Mouse (Mus musculus): ENCODE data around the gene Nadsyn1.
A peak's percentile ranks its signal among the peaks of the same experiment; 100 is the strongest.

Nadsyn1 gene

DNA sequence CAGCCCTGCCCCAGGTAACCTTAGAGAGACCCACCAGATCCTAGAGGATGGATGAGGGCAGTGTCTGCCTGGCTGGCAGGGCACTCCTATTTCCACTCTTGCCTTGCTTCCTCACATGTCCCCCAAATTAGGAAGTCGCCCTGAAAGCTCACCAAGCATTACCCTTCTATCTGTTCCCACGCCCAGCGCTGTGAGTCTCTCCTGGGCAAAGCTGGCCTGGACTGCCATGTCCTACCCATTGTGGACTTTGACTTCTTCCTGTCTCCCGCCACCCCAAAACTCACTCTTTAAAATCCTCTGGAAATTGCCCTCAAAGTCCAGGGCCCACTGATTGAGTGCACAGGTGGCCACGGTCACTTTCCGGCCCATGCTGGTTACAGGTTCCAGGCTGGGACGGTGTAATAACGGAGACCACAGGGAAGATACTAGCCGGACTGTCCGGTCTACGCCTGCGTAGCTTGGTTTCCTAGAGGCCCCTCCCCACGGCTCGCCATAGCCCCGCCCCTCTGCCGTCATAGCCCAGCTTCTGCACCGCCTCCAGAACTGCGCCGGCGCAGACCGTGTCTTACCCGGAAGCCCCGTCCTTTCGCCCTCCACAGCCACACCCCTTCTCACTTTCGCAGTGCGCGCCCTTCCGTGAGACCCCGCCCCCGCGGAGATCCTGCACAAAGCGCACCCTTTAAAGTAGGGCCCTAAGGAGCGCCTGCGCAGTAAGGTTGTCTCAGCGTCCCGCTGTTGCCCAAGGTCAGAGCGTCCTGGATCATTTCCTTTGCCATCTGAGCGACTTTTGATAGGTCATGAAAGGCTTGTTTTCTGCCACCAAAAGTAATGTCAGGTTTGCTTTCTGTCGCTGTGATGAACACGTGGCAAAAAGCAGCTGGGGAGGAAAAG is at the start of gene Nadsyn1, which contains the start of gene Dhcr7:
Nadsyn1 (minus strand) TSS at position 475 of the 891 bp plus-strand sequence.
Dhcr7 (plus strand) TSS at position 771 of the 891 bp plus-strand sequence.
- peak; percentile 98 for DNase-seq (ENCODE audit: extremely low spot score, low spot score)

- DNase-seq (ENCODE audit: extremely low spot score, low spot score), result no peak
These were observed 46.2 kb upstream of the Nadsyn1 start for GRCm38 (mm10) chr7:143868874-143869273.

GRCm38 (mm10) chr7:143866538-143866937 is 43.9 kb upstream of the Nadsyn1 start, which contains the start of gene Gm498:
Gm498 (plus strand) TSS chr7:143866838.
- DNase-seq (ENCODE audit: extremely low spot score, low spot score), result no peak

DNA sequence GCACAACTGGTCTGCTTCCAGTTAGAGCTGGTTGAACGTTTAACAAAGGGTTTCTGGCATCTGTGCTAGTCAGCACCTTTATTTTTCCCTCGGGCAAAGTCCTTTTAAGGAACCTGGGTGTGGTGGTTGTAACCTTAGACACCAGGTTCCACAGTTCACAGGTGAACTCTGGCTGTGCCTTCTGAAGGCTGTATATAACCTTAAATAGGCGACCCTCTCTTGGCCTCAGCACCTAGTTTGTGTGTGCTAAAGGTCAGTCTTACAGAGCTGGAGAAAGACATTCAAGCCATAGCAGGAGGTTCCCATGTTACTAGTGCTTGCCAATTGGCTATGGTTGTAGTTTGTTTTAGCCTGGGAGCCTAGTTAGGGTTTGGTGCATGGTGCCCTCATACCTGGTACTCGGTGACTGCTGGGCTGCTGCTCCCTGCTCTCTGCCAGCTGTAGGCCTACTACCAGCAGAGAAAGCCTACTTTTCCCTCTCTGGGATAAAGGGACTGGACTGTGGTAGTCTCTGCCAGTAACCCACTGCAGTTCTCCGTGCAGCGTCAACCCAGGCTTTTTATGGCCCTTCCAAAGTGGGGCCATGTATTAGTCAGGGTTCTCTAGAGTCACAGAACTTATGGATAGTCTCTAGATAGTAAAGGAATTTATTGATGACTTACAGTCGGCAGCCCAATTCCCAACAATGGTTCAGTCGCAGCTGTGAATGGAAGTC is 26.3 kb upstream of the Nadsyn1 start:
- DNase-seq (ENCODE audit: extremely low spot score, low spot score), result no peak

- DNase-seq (ENCODE audit: extremely low spot score, low spot score), result no peak
These were observed 25.6 kb upstream of the Nadsyn1 start for GRCm38 (mm10) chr7:143848127-143848767.

DNA sequence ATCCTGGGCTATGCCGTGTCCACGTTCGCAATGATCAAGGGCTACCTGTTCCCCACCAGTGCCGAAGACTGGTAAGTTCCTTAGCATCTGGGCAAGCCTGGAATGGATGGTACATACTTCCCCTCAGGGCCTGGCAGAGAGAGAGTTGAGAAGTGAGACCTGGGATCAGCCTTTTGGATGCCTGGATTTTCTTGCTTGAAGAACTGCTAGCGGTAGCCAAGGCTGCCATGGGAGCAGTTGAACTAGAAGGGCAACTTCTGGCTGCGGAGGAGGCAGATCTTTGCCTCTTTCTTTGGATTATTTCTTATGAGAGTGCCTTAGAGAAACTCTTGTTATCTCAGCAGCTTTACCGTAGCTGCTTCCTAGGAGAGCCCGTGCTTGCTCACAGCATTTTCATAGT is 18.7 kb upstream of the Nadsyn1 start:
- no peak for DNase-seq (ENCODE audit: extremely low spot score, low spot score)

- no peak for DNase-seq (ENCODE audit: extremely low spot score, low spot score)
These were observed 17.5 kb upstream of the Nadsyn1 start for GRCm38 (mm10) chr7:143840121-143840520.

- DNase-seq (ENCODE audit: extremely low spot score, low spot score), result no peak
These were observed 15.2 kb upstream of the Nadsyn1 start for GRCm38 (mm10) chr7:143837705-143838358.

DNA sequence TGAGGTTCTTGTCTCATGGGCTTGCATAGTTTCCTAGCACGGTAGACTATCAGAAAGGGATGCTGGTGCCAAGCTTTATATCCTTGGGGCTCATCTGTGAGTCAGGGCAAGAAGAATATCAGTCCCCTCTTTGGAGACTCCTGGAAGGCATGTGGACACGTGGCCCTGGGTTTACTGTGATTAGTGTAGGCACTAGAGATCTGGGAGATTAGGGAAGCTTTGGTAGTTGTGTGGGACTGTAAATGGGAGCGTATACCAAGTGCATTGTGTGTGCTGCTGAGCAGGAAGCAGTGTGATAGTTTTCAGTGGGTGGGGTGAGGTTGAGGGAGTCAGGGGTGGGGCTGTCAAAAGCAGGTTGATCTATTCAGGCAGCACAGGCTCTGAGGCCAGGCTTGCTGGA is 12.3 kb upstream of the Nadsyn1 start:
- DNase-seq (ENCODE audit: extremely low spot score, low spot score), result no peak

GRCm38 (mm10) chr7:143834316-143834715 is 11.7 kb upstream of the Nadsyn1 start:
- no peak for DNase-seq (ENCODE audit: extremely low spot score, low spot score)

DNA sequence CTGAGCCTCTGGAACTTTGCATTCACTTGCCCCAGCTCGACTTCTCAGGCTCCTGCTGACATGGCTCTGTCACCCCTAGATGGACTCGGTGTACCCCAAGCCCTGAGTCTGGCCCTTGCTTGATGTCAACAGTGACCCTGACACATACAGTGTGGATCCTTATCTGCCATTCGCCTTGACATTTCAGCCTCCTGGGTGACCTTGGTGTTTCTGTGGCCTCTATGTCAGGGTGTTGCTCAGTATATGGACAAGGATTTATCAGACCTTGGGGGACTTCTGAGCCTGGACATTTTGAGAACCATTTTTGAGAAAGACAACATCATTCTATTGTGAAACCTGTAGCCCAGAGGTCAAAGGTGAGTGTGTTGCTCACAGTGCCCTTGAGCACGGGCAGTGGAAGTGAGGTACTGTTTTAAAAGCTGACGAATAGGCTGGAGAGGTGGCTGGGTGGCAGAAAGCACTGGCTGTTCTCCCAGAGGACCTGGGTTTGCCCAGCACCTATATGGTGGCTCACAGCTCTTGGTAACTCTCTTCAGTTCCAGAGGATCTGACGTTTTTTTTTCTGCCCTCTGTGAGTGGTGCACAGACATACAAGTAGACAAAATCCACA is 11.0 kb upstream of the Nadsyn1 start:
- DNase-seq (ENCODE audit: extremely low spot score, low spot score), result no peak

DNA sequence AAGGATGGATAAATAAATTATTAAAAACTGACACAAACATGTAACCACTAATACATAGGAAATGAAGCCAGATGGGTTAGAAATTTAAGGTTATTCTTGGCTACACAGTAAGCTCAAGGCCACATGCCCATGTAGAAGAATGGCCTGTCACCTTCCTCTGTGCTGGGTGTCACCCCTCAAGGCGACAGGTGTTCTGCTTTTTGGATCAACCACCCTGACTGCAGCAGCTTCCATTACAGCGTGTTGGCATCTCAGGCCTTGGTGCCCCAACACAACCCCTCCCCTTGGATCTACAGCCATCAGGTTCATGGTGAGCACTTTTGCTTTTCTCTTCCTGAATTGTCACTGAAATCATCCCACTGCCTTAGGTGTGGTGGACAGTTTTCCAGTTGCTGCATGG is 10.0 kb upstream of the Nadsyn1 start:
- DNase-seq (ENCODE audit: extremely low spot score, low spot score), result no peak

- no peak for DNase-seq (ENCODE audit: extremely low spot score, low spot score)
These were observed 9.5 kb upstream of the Nadsyn1 start for GRCm38 (mm10) chr7:143832196-143832595.

- DNase-seq (ENCODE audit: extremely low spot score, low spot score), result no peak
These were observed 7.8 kb upstream of the Nadsyn1 start for GRCm38 (mm10) chr7:143830399-143830798.

- DNase-seq (ENCODE audit: extremely low spot score, low spot score), result peak; percentile 96
These were observed 7.1 kb upstream of the Nadsyn1 start for GRCm38 (mm10) chr7:143829504-143830331.

GRCm38 (mm10) chr7:143826985-143827384 is 4.3 kb upstream of the Nadsyn1 start:
- no peak for DNase-seq (ENCODE audit: extremely low spot score, low spot score)

- DNase-seq (ENCODE audit: extremely low spot score, low spot score), result no peak
These were observed 587 bp upstream of the Nadsyn1 start for GRCm38 (mm10) chr7:143823266-143823605.

- DNase-seq (ENCODE audit: extremely low spot score, low spot score), result no peak
These were observed 1.4 kb downstream of the Nadsyn1 start for GRCm38 (mm10) chr7:143821241-143821640.

DNA sequence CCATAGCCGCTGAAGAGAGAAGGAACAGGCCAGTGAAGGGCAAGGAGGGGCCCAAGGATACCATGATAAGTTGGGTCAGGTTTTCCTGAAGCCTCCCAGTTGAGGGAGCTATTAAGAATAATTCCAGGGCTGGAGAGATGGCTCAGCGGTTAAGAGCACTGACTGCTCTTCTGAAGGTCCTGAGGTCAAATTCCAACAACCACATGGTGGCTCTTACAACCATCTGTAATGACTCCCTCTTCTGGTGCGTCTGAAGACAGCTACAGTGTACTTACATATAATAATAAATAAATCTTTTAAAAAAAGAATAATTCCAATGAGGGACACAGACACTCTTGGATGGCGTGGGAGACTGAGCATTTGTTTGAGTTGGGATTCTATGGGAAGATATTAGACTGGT is 3.4 kb downstream of the Nadsyn1 start:
- no peak for DNase-seq (ENCODE audit: extremely low spot score, low spot score)

DNA sequence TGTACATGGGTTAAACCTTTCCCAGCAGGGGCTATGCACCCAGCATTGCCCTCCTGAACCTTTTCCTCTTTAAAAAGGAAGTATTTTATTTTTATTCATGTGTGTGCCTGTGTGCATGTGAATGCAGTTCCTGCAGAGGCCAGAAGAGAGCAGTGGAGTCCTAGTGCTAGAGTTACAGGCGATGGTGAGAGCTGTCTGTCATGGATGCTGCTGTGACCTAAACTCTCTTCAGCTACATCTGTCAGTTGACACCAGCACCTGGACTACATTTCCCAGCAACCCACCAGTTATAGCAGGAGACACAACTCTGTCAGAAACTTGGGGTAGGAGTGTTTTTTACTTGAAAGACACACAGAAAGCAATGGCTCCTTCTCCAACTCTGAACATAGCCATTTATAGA is 13.7 kb downstream of the Nadsyn1 start:
- DNase-seq (ENCODE audit: extremely low spot score, low spot score), result no peak

Measured in neural tube, embryonic 10.5 days (tissue).